Mouse (Mus musculus): Measurements from ENCODE around the gene Crtc1.

Gene Crtc1

DNA sequence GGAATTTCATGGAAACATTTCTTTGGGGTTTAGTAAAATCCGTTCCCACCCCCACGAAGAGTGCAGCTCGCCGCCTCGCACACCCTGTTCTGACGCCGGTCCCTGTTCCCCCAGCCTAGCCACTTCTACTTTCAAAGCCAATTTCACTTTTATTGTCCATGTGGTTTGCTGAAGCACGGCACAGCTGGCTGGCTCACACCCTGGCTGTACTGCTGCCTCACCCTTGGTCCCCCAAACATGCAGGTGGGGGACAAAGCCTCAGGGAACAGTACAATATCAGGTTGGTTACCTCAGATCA is 23.1 kb upstream of the Crtc1 start:
- no peak for DNase-seq (ENCODE audit: low read depth, low spot score)

DNA sequence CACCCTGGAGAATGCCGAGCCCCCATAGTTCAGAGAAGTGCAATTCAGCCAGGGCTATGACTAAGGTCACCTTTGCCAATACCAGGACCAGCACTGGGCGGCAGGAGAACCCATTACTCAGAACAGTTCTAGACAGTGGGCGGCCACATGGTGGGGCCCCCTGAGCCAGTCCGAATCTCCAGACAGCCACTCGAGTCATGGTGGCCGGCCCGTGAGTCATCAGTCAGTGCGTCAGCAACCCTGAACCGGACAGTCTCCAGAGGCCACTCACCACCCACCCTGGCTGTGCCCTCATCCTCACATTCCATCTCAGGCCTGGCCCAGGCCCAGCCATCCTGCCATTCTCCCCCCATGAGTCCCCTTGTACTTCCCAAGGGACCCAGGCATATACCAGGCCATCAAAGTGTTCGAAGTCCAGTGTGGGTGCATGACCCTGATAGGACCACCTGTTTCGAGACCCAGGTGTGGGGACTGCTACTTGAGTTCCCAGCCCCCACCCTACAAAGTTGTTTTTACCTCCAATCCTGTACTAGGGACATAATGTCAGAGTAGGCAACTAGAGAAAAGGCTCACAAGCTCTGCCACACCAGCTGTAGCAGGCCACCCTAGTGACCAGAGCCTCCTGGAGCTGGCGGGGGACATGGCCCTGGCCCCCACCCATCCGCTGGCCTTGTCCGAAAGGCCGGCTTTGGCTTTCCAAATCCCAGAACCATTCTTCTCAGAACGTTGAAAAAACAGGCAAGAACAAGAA is 22.6 kb upstream of the Crtc1 start:
- DNase-seq (ENCODE audit: low read depth, low spot score), result no peak

DNA sequence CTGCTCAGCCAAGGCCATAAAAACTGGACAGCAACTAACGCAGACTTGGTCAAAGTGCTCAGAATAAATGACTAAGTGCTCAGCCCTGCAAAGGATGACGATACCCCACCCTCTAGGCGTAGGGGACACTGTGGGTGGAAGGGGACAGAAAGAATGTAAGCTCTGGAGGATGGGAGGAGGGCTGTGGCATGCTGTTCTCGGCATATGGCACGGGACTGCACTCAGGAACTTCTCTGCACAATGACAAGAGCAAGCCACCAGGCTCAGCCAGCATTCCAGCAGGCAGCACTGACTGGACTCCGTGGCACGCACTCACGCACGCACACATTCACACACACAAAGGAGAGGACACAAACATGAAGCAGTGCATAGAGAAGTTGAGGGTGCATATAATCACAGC is 21.2 kb upstream of the Crtc1 start:
- no peak for DNase-seq (ENCODE audit: low read depth, low spot score)

DNA sequence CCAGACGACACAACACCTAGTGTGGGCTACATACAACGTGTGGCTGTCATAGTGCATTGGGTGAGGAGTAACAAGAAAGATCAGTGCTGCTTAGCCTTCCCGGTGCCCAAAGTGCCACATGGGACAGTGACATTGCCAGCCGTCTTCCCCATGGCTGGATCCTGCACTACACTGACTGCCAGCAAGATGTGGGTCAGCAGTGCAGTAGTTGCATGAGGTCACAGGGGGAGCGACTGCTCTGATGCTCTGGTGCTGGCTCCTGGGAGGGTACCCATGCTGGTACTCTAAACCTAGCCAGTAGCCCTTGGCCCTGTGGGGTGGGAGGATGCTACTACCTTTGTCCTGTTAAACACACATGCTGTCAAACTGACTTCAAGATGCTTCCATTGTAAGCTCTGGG is 20.8 kb upstream of the Crtc1 start:
- no peak for DNase-seq (ENCODE audit: low read depth, low spot score)

DNA sequence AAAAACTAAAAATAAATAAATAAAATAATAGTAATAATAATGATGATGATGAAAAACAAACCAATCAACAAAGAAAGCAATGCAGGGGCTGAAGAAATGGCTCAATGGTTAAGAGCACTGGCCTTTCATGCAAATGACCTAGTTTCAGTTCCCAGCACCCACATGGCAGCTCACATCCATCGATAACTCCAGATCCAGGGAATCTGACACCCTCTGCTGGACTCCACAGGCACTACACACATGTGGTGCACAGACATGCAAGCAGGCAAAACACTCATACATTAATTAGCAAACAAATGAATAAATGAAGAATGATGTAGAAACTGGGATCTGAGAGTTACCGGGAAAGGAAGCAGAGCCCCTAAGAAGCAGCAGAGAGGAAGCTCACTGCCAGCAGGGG is 20.3 kb upstream of the Crtc1 start:
- peak; percentile 65 for DNase-seq (ENCODE audit: low read depth, low spot score)

DNA sequence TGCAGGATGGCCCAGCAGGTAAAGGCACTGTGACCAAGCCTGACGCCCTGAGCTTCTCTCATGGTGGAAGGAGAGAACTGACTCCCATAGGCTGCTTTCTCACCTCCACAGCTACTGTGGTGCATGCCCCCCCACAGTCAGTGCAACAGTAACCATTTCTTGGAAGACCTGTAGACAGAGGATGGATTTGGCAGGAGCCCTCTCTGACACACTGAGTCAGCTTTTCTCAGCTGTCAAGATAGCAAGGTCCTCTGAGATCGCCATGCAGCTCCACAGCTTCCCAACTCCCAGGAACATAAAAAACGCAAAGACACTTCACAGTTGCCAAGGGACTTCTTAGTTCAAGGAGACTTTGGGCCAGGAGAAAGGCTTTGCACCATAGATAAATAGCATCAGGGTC is 19.1 kb upstream of the Crtc1 start:
- DNase-seq (ENCODE audit: low read depth, low spot score), result no peak

DNA sequence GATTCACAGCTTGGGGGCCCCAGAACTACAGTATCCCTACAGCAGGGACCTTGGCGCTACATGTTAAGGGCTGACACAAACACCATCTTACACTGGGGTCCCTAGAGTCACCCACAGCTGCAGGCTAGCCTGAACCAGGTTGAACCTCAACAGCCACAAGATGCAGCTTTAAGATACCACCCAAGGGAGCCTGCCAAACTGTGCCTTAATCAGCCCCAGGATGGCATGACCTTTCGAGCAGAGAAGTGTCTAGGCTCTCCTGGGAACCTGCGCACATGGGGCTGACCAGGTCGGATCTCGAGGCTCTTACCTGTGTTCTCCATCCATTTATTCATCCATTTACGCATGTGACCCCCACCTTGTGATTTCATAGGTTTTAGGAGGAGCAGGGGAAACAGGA is 18.5 kb upstream of the Crtc1 start:
- DNase-seq (ENCODE audit: low read depth, low spot score), result no peak

DNA sequence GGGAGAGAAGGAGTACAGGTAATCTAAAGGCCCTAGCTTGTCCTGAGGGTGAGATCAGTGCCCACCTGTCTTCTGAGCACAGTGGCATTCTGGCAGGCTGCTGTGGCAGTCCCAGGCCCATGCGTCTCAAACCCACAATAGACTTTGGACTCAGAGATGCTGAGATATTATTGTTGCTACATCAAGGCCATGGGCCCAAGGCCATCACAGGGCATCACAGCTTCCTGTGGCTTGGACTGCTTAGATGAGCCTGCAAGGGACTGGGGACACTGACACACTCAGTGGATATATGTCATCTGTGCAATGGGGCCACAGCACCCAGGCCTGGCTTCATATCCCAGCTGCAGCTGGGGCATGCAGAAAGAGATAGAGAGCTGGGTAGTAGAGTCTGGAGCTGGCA is 17.6 kb upstream of the Crtc1 start:
- DNase-seq (ENCODE audit: low read depth, low spot score), result no peak

DNA sequence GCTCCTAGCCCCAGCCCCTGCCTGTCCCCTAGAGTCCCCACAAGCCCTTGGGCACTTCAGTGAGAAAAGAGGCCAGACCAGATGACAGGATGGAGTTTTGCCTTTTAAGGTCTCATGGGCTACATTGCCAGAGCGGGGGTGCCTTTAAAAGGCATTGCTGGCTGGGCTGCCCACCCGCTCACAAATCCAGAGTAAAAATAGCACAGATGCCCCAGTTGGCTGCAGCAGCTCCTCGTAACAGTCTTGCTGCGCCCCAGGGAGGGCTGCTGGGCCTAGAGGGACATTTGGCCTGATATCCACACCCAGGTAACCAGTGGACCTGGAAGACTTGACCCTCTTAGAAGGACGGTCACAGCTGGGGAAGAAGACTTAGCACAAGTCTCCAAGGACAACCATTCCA is 14.5 kb upstream of the Crtc1 start:
- DNase-seq (ENCODE audit: low read depth, low spot score), result no peak

DNA sequence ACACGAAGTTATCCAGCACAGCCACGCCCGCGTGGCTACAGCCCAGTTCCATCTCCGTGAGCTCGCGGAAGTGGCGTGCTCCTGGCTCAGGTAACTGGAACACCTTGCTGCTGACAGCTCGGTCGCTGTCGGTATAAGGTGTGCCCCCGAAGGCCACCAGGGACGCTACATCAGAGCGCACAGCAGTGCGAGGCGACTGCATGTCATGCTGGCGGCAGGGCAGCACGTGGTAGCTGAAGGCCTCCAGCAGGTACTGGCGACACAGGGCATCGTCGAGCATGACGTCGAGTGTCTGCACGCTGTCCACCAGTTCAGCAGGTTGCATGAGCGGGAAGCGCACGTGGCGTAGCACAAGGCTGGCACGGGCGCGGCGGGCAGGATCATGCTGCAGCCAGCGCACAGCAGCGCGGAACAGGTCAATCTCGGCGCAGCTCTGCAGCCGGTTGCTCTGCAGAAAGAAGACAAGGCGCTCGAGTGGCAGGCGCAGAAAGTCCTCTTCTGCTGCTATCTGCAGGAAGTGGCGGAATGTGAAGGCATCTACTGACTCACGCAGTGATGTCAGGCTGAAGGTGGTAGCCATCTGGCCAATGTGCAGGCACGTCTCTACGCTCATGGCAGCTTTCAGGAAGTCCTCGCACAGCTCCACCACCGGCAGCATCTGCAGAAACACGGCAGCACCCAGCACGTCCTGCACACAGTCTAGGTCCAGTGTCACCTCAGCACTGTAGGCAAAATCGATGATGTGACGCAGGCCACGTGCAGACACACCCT is 13.0 kb upstream of the Crtc1 start:
- DNase-seq (ENCODE audit: low read depth, low spot score), result peak; percentile 51

DNA sequence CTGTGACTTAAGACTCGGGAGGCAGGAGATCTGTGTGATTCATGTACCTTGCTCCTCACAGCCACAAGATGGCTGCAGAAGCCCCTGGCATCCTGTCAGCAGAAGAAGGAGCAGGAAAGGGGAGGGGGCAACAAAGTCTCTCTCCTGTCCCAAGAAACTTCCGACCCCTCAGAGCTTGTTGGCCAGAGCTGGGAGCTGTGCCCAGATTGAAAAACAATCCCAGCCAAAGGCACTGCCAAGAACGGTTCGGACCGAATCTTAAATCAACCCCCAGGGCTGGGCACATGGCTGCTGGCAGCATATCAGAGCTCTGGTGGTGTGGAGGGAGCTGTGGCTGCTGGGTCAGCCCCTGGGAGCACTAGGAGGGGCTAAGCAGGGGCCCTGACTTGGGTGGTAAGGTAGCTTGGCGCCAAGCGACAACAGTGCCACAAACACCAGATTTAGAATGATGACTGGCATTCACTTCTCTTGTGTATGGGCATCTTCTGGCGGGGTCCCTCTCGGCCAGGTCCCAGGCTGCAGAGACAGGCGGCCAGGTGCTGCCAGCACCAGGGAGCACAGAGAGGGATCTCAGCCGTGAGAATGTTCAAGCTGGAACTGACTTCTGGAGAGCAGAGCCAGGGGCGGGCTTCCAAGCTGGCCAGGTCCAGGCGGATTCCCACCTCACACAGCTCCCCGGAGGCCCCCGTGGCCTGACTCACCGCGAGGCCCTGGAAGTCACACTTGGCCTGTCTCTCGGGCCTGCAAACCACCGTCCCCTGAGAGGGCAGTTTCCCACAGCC is 8.5 kb upstream of the Crtc1 start:
- DNase-seq (ENCODE audit: low read depth, low spot score), result no peak

DNA sequence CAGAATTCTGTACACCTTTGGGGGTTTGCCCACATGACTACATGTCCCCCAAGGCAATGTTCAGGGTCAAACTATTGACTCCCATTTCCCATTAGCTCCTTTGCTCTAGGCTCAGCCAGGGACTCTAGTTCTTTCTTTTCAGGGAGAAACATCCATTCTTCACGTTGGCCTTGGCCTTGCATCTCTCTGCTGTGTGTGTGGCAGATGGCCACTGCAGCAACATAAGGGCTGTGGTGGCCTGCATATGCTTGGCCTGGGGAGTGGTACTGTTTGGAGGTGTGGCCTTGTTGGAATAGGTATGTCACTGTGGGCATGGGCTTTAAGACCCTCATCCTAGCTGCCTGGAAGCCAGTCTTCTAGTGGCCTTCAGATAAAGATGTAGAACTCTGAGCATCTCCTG is 6.6 kb upstream of the Crtc1 start:
- no peak for DNase-seq (ENCODE audit: low read depth, low spot score)

DNA sequence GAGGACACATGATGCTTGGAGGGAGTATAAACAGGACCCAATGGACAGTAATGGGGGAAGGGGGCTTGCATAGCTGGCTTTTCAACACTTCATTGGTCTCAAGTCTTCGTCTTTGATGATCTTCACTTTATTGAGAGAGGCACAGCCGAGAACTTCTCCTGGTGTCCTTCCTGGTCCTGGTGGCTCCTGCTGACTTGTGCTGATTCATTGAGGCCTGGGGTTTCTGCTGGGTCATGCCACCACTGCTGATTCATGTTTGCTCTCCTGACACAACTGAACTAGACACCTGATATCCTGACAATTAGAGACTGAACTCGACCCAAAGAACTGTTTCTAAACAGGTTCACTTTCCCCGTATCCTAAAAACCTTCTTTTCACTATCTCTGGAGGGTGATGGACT is 3.9 kb upstream of the Crtc1 start:
- no peak for DNase-seq (ENCODE audit: low read depth, low spot score)

DNA sequence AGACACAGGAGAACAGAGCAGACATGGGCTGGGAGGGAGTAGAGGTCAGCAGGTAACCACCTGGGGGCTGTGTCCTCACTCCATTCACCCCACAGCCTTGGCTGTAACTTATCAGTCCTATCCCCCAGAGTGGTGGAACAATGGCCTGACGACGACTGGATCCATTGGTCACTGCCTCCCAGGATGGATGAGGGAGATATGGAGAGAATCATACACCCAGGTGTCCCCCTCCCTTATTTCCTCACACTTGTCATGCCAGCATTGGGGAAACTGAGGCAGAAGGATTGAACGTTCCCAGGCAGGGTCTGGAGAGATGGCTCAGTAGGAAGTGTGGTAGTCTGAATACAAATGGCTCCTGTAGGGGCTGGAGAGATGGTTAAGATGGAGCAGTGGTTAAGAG is 2.2 kb upstream of the Crtc1 start:
- DNase-seq (ENCODE audit: low read depth, low spot score), result no peak

DNA sequence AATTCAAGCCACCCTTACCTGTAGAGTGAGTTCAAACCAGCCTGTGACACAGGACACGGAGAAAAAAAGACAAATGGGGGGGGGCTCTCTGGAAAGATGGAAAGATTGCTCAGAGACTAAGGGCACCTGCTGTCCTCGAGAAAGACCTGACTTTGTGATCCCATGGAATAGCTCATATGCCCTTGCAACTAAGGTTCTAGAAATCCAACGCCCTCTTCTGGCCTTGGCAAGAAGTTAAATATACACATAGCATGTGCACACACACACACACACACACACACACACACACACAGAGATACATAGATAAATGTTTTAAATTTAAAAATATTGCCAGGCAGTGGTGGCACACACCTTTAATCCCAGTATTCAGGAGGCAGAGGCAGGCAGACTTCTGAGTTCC is 867 bp upstream of the Crtc1 start:
- peak; percentile 65 for DNase-seq (ENCODE audit: low read depth, low spot score)

DNA sequence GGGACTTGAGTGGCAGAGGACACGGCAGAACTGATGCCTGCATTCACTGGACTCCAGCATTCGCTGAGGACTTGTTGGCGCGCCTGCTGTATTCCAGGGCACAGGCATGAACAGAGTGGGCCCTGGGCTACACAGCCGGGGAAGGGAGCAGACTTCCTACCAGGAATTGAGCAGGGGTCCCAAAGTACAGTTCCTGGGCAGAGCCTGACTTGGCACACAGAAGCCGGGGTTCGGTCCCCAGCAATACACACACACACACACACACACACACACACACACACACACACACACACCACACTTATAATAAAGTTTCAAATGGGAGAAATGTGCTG is 435 bp upstream of the Crtc1 start:
- DNase-seq (ENCODE audit: low read depth, low spot score), result no peak

DNA sequence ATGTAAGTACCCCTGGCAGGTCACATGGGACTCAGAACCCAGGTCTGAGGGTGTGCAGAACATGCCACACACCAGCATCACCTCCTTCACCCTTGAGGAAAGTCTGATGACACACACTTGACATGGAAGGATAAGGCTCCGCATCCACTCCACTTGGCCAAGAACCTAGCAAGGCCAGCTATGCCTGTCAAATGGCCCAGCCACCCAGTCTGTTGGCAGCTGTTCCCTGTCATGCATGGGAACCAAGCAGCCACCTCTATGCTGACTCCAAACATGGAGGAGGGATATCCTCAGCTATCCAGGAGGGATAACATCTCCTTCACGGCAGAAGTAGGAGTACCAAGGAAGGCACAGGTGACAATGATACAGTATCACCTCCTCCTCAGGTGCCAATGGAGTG is 956 bp downstream of the Crtc1 start:
- no peak for DNase-seq (ENCODE audit: low read depth, low spot score)

DNA sequence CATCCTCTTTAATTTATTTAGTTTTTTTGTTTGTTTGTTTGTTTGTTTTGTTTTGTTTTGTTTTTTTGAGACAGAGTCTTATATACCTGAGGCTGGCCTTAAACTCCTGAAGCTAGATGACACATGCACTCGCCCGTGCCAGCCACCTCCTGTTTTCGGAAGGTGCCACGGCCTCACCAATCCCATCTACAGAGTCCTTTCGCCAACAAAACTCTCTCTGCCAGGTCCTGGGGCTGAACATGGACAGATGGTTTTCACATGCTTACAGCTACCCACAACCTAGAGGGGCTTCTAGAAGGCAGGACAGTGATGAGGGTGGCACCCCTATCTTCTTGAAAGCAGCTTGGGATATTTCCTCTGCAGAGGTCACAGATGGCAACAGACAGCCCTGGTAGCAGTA is 4.2 kb downstream of the Crtc1 start:
- no peak for DNase-seq (ENCODE audit: low read depth, low spot score)

DNA sequence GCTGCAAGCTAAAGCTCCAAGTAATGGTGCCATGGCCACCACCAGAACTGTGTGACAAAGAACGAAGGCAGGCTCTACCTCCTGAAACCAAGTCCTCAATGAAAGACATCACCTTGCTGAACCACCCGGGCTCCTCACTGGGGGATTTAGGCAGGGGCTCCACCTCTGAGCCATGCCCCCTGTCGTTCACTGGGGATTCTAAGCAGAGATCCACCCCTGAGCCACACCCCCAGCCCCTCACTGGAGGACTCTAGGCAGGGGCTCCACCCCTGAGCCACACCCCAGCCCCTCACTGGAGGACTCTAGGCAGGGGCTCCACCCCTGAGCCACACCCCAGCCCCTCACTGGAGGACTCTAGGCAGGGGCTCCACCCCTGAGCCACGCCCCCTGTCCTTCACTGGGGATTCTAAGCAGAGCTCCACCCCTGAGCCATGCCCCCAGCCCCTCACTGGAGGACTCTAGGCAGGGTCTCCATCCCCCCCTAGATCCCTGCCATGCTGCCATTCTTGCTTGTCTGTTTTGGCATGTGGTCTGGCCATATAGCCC is 6.3 kb downstream of the Crtc1 start:
- DNase-seq (ENCODE audit: low read depth, low spot score), result peak; percentile 83

DNA sequence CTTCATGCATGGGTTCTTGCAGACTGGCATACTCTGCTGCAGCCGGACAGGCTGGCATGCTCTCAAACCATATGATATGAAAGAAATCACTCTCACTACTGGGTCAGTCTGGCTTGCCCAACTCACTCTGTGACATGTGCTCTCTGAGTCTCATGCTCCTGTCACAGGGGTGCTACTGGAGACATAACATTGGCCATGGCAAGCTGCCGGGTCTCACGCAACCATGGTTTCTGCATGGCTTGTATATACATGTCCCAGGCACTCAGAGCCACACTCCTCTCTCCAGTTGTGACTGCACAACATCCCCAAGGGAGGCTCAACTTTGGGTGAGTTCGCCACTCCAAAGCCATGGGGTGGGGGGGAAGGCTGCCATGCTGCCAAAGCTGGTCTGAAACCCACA is 8.2 kb downstream of the Crtc1 start:
- no peak for DNase-seq (ENCODE audit: low read depth, low spot score)

DNA sequence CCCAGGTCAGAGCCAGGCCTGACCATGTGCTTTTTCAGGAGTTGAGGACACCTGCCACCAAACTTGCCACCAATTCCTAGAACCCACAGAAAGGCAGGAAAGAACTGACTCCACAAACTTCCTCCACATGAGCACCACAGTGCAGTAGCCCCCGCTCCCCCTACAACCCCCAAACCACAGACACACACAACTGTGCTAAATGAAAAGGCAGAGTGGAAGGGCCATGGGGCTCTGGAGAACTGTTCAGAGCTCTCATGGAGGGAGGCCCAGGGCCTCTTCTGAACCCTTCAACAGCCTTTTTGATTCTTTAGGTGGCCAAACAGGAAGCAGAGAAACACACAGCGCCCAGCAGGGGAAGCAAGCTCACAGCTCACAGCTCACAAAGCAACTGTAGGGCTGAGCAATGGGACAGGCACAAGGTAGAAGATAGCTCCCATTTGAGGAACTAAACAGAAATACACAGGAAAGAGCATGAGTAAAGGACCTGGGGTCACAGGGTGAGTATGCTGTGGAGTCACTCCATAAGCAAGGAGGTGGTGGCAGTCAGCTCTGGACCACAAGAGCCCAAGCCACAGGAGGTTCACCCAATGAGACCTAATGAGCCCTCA is 13.0 kb downstream of the Crtc1 start:
- DNase-seq (ENCODE audit: low read depth, low spot score), result no peak

DNA sequence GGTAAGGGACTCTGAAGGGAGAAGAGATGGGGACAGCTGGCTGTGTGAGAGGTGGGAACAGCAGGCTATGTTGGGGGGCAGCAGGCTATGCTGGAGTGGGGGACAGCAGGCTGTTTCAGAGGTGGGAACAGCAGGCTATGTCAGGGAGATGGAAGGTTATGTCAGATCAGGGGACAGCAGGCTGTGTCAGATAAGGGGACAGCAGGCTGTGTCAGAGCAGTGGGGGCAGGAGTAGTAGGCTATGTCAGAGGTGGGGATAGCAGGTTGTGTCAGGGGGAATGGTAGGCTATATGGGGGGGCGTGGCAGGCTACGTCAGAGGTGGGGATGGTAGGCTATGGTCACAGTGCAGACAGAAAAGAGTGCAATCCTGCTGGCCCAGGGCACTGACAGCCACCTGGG is 16.7 kb downstream of the Crtc1 start:
- DNase-seq (ENCODE audit: low read depth, low spot score), result no peak

Data from R1 (cell line).